Mouse (Mus musculus) lung, adult 2 months (tissue): ENCODE measurements at regions not wholly inside any gene's neighbourhood (a gene's known extent, or its start where the extent isn't known, plus 50 kb on each side); places are given as distances from the start of the nearest gene placed in this dataset.

Experiments
- DNase-seq: peaks from one replicate; pipeline ENCODE4 v3.0.0; 2022
- H3K4me1 ChIP-seq: fragments of 200-500 bp; 2 replicates; pipeline ENCODE4 v1.6.1; 2011; ENCODE audit warnings: low read length; ENCODE audit not compliant: control insufficient read depth, insufficient read depth
- H3K4me3 ChIP-seq: fragments of 200-500 bp; replicated peaks from 2 replicates; pipeline ENCODE3; 2011; ENCODE audit warnings: low read depth, mild to moderate bottlenecking, control low read depth, low read length; ENCODE audit errors: extremely low read depth
- CTCF ChIP-seq: fragments of 200-500 bp; IDR thresholded peaks from 2 replicates; pipeline ENCODE4 v1.5.1; 2011; ENCODE audit warnings: mild to moderate bottlenecking, low read length, control low read depth; ENCODE audit not compliant: insufficient read depth
- POLR2A ChIP-seq: fragments of 200-500 bp; IDR thresholded peaks from 2 replicates; pipeline ENCODE4 v1.6.1; 2011; ENCODE audit warnings: low read depth, mild to moderate bottlenecking, control low read depth, low read length, borderline replicate concordance; ENCODE audit errors: extremely low read depth
- WGBS: fragments of 180-500 bp; shearing (Covaris S2); methylation state at CpG from one replicate; pipeline ENCODE4 v1.1.7; 2018; 5-methylcytosine and 5-hydroxymethylcytosine counted together

DNA sequence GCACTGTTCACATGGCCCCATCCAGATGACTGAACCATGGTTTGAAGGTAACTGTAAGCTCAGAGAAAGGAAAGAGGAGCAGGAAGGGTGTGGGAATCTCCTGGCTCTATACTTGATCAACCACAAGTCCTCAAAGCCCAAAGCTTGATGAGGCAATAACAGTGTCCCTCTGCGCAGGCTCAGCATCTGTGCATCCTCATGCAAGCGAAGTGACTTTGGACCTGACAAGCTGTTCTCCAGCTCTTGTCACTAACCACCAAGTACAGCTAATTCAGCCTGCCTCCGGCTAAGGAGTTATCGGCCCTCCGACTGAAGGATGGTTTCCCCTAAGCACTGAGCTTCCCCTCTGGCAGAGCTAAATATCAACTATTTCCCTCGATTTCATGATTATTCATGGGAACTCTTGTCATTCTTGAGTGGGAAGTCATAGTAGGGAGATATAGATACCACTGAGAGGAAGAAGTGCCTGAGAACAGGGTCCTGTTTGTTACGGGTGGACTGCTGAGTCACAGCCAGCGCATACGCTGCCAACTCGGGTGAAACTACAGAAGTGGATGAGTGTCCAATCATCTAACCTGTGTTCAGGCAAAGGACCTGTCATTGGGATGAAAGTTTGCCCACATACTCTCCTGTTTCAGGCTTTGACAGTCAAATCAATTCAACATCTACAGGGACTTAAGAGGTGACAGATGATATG is 106.6 kb upstream of the Id2 start:
- TF ChIP-seq POLR2A (no peak), CTCF (no peak)
- WGBS, result 84% methylated on average over 10 of the region's 10 CpGs
- Histone ChIP-seq H3K4me1 (no peaks in the 10 kb centered on the region), H3K4me3 (no peak overlapping the region)
- DNase-seq, result no peak

DNA sequence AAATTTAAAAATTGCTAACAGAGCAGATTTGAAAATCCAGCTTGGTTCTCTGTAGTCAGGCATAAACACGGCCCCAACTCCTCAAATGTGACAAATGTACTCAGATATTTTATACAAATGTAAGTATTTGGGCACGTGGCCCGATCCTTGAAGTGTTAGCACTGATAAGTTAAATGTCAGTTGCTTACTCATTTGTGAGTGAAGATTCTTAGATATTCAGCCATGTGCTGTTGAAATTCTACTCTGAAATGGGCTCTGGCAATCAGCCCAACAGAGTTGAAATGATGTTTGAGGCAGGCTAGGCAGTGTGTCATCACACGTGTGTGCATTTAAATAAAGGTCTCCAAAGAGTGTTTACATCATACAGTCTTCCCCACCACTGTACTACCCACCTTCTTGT is 103.2 kb upstream of the Id2 start:
- WGBS, result 53% methylated on average over 4 of the region's 4 CpGs
- Histone ChIP-seq H3K4me1 (no peaks in the 10 kb centered on the region), H3K4me3 (no peak overlapping the region)
- no peak for TF ChIP-seq CTCF
- no peak for TF ChIP-seq POLR2A
- DNase-seq, result no peak

DNA sequence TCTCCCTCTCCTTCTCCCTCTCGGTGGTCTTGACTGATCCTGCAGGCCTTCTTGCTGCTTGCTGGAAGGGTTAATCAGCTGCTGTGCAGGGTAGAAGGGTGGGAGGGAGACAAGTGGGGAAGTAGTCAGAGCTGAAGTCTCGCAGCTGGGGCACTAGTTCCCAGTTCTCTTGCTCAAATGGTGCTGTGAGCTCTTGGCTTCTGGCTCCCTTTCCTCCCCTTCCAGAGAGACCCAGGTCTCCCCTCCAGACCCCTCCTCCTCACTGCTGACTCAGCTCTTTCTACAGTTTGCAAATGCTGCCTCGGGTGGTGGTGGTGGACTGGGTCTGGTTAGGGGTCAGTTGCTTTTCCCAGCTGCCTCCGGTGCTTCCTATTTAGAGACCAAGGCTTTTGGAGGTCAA is 100.8 kb upstream of the Id2 start:
- no peaks in the 10 kb centered on the region for H3K4me1 ChIP-seq
- WGBS, result 33% methylated on average over 3 of the region's 4 CpGs
- TF ChIP-seq CTCF (no peak), POLR2A (no peak)

DNA sequence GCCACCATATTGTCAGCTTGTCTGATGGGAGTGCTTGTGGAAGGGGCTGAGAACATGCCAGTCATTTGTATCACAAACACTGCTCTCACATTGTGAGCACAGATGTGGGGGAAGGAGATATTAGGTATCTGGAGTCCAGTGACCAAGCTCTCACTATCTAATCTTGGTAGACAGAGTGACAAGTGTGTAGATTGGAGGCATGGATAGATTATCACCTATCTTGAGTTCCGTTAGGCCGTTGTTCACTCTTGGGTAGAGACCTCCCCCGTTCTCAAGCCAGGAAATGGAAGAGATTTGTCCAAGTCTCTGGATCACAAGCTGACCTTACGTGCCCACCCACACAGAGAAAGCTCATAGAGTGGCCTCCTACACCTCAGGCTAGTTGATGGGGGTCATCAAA is 99.1 kb upstream of the Id2 start:
- TF ChIP-seq POLR2A (no peak), CTCF (no peak)
- Histone ChIP-seq H3K4me1 (no peaks in the 10 kb centered on the region), H3K4me3 (no peak overlapping the region)
- 82% methylated on average over 4 of the region's 4 CpGs for WGBS
- no peak for DNase-seq

More for the DNA sequence above, 100.8 kb upstream of the Id2 start:
- DNase-seq, result no peak
- H3K4me3 ChIP-seq, result no peak overlapping the region

DNA sequence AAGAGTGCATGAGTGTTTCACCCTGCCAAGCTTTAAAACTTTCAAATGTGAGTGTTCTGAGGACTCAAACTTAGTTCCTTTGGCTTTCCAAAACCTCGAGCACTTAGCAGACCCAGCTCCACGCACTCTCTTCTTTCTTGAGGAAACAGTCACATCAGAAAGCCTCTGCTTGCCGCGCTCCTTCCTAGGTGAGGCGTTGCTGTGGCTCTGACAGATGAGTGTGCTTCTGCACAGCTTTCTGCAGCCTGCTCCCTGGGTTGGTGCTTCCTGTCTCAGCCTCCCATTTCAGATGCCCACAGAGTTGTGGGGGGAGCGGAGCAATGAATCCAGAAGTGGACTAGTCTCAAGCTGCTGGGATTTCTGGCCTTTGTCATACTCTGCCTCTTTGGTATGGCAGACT is 95.3 kb upstream of the Id2 start:
- no peak for TF ChIP-seq CTCF
- no peak for TF ChIP-seq POLR2A
- no peak for DNase-seq
- no peak overlapping the region for H3K4me3 ChIP-seq
- 90% methylated on average over 6 of the region's 6 CpGs for WGBS
- no peaks in the 10 kb centered on the region for H3K4me1 ChIP-seq

DNA sequence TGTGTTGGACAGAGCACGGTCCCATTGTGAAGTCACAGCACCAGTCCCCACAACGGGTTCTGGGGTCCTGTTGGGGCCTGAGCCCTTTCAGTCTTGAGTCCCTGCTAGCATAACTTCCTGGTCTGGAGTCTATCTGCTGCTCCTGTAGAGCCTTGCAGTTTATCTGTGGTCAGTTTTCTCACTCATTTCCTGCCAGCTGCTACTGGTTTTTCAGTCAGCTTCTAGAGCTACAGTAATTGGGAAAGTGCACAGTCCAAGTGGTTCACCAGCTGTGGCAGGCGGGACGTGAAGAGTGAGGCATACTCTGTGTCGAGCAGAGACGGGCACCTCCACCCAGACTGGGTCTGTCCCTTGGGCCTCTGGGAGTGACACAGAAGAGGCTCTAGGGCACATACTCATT is 93.4 kb upstream of the Id2 start:
- no peak for DNase-seq
- TF ChIP-seq CTCF, result no peak
- TF ChIP-seq POLR2A, result no peak

DNA sequence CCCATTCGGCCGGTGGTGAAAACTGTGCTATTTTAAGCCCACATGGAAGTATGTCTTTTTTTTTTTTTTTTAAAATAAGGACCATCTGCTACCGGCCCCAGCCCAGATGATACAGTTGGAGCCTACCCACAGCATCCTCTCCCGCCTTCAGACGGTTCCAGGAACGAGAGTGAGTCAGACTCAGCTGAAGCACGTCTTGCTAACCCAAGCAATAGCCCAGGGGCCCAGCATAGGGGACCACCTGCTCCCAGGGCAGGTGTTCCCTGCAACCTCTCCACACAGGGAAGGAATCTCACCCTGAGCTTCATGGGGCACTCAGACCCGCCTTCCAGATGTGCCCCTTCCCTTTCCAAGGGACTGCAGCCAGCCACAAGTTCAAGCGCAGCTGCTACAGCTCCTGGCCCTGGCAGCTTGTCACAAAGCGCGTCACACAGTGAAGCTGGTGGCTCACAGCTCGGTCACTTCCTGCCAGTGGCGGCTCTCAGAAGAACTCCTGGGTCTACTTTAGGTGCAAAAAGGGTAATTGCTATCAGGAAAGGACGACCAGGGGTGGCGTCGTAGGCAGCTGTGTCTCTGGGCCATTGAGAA is 92.3 kb upstream of the Id2 start:
- Histone ChIP-seq H3K4me1 (no peaks in the 10 kb centered on the region), H3K4me3 (no peak overlapping the region)
- TF ChIP-seq CTCF, result no peak
- TF ChIP-seq POLR2A, result no peak
- DNase-seq, result no peak
- WGBS, result 54% methylated on average over 16 of the region's 16 CpGs

More for the DNA sequence above, 93.4 kb upstream of the Id2 start:
- H3K4me3 ChIP-seq, result no peak overlapping the region
- H3K4me1 ChIP-seq, result no peaks in the 10 kb centered on the region
- 35% methylated on average over 6 of the region's 6 CpGs for WGBS

DNA sequence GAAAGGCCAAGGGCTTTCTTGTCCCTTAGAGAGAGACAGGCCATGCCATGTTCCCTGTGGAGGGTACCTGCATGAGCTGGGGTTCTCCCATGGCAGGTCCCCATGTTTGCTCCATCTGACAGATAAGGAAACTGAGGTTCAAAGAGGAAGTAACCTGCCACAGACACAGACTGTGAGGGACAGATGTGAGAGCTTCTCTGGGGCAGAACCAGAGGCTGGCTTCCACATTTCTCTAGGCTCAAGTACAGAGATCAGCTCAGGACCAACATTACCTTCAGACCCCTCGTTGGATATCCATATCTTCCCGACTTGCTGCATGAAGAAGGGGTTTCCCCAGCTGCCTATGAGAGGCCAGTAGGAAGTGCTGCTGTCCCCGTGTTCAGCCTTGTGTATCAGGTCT is 91.6 kb upstream of the Id2 start:
- Histone ChIP-seq H3K4me1 (no peaks in the 10 kb centered on the region), H3K4me3 (no peak overlapping the region)
- no peak for DNase-seq
- no peak for TF ChIP-seq CTCF
- TF ChIP-seq POLR2A, result no peak
- 63% methylated on average over 3 of the region's 3 CpGs for WGBS

DNA sequence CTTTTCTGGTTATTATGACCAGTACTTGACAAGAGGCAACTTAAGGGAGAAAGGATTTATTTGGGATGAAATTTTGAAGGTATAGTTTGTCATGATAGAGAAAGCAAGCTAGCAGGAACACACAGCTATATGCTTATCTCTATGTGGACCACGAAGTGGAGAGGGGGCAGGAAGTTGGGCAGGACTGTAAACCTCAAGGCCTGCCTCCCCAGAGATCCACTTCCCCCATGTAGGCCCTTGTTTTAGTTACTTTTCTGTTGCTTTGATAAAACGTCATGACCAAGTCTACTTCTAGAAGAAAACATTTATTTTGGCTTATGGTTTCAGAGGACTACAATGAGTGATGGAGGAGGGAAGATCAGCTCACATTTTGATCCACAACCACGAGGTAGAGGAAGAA is 90.3 kb upstream of the Id2 start:
- DNase-seq, result no peak
- TF ChIP-seq CTCF (no peak), POLR2A (no peak)

DNA sequence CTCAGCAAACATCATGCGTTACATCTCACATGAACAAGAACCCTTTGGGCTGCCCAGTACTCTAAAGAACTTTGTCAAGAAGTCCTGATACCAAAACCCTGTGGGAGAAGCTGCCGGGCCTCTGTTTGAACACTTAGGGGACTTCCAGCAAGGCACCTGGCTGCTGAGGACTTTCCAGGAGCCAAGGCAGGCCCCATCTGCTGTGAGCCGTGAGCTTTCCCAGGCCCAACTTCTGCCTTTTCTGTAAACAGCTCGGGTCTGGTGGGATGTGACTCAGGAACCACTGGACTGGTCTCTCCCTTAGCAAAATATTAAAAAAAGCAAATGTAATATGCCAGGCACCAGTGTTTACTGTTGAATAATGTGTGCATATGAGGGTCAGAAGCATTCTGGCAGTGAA is 85.7 kb upstream of the Id2 start:
- 73% methylated on average over 4 of the region's 4 CpGs for WGBS
- no peaks in the 10 kb centered on the region; the same call in 1 of the 2 replicates for H3K4me1 ChIP-seq
- no peak overlapping the region for H3K4me3 ChIP-seq
- DNase-seq, result no peak
- TF ChIP-seq POLR2A (no peak), CTCF (no peak)

More for the DNA sequence above, 90.3 kb upstream of the Id2 start:
- WGBS, result 60% methylated on average over 3 of the region's 3 CpGs
- Histone ChIP-seq H3K4me3 (no peak overlapping the region), H3K4me1 (no peaks in the 10 kb centered on the region)

DNA sequence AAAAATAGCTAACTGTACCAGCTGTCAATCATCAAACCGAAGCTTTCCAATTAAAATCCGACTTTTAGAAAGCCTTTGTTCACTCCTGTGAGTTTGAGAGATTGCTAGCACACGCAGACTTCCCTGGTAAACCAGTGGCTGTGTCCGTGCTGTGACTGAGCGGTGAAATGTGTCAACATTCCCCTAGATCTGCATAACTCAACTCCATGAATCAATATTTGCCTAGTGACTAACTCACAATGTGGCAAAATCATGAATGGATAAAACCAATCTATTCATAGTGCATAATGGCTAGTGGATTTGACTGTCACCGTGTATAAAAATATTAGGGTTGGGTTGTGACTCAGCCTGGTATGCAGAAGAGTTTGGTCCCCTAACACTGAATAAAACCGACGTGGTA is 84.4 kb upstream of the Id2 start:
- TF ChIP-seq POLR2A (no peak), CTCF (no peak)
- no peak for DNase-seq
- Histone ChIP-seq H3K4me3 (no peak overlapping the region), H3K4me1 (peaks cover 2% of the 10 kb centered on the region; the same call in 1 of the 2 replicates)
- 74% methylated on average over 8 of the region's 8 CpGs for WGBS
